Mouse (Mus musculus) stomach, embryonic 14.5 days (tissue): ENCODE results near the gene Capg. TPM values are rescaled to one million over a fixed set of nuclear protein-coding genes. Genes with fewer than 3 reads are reported as not detected.
"Not testable (repeated sequence)": the region's sequence is repeated elsewhere in the genome, so short reads cannot be mapped to it uniquely, and the experiment has no call there.

Experiments
- ATAC-seq: fragments of 200-750 bp; cut with Nextera tagmentation; 2 replicates; pipeline ENCODE4 v1.8.0; 2017; ENCODE audit warnings: low read depth, moderate TSS enrichment; ENCODE audit not compliant: insufficient number of reproducible peaks, insufficient read depth, low FRiP score
- H3K27ac ChIP-seq: fragments of 300-500 bp; sonication (generic); 2 replicates; pipeline ENCODE4 v1.5.1; 2014; ENCODE audit warnings: mild to moderate bottlenecking, low read length, moderate library complexity, mixed read lengths
- H3K27me3 ChIP-seq: fragments of 300-500 bp; sonication (generic); 2 replicates; pipeline ENCODE4 v1.6.1; 2014; ENCODE audit warnings: low read length, control low read depth, mixed read lengths; ENCODE audit not compliant: control insufficient read depth, insufficient read depth
- H3K36me3 ChIP-seq: fragments of 300-500 bp; sonication (generic); 2 replicates; pipeline ENCODE4 v1.6.1; 2014; ENCODE audit warnings: mild to moderate bottlenecking, control low read depth, low read length, moderate library complexity, mixed read lengths; ENCODE audit not compliant: control insufficient read depth, insufficient read depth
- H3K4me1 ChIP-seq: fragments of 300-500 bp; sonication (generic); 2 replicates; pipeline ENCODE4 v1.6.1; 2014; ENCODE audit warnings: low read length, control low read depth, mixed read lengths; ENCODE audit not compliant: control insufficient read depth, insufficient read depth
- H3K4me2 ChIP-seq: fragments of 300-500 bp; sonication (generic); replicated peaks from 2 replicates; pipeline ENCODE4 v1.6.1; 2014; ENCODE audit warnings: low read depth, low read length, control low read depth
- H3K4me3 ChIP-seq: fragments of 300-500 bp; sonication (generic); 2 replicates; pipeline ENCODE4 v1.5.1; 2014; ENCODE audit warnings: low read depth, low read length, control low read depth
- H3K9ac ChIP-seq: fragments of 300-500 bp; sonication (generic); replicated peaks from 2 replicates; pipeline ENCODE4 v1.6.1; 2014; ENCODE audit warnings: low read depth, mild to moderate bottlenecking, control low read depth, low read length, moderate library complexity, mixed read lengths
- H3K9me3 ChIP-seq: fragments of 300-500 bp; sonication (generic); 2 replicates; pipeline ENCODE4 v1.6.1; 2016; ENCODE audit warnings: low read depth, low read length, control low read depth; ENCODE audit not compliant: control insufficient read depth
- WGBS: fragments of 180-500 bp; shearing (Covaris S2); extraction: QIAGEN DNeasy Blood & Tissue Kit; methylation state at CpG from one replicate; pipeline ENCODE4 v1.1.7; 2014; 5-methylcytosine and 5-hydroxymethylcytosine counted together
- polyA plus RNA-seq: library from polyadenylated mRNA; unstranded; fragments of >200 nt; fragmentation: Nextera tagmentation; extraction: Ambion mirVana; gene quantifications from 2 replicates; pipeline ENCODE4 v1.2.1, GENCODE M21; 2014

Capg gene
- polyA plus RNA-seq, 1 experiment from 2014 or later, result 85.0 TPM

DNA sequence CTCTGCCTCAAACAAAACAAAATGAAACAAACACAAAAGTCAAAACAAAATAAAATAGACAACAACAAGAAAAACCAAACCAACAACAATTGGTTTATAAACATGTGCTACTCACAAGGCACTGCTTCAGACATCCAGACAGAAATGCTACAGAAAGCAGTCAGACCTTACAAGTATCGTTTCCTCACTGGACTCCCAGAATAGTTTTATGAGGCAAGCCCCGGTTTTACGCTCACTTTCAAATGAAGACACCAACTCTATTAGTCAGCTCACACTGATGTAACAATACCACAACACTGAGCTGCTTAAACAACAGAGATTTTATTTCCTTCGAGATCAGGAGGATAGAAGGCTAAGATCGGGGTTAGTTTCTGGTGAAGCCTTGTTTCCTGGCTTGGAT, 21.9 kb upstream of the Capg start:
- H3K36me3 ChIP-seq, result no peaks in the 10 kb centered on the region
- no peaks in the 10 kb centered on the region for H3K27me3 ChIP-seq
- H3K4me3 ChIP-seq, result no peak overlapping the region
- no peaks in the 10 kb centered on the region for H3K9me3 ChIP-seq
- no peak overlapping the region for H3K27ac ChIP-seq
- H3K9ac ChIP-seq, result no peak overlapping the region
- no peak for ATAC-seq
- H3K4me1 ChIP-seq, result peaks cover 9% of the 10 kb centered on the region
- 88% methylated on average over 5 of the region's 5 CpGs for WGBS
- no peak overlapping the region for H3K4me2 ChIP-seq

DNA sequence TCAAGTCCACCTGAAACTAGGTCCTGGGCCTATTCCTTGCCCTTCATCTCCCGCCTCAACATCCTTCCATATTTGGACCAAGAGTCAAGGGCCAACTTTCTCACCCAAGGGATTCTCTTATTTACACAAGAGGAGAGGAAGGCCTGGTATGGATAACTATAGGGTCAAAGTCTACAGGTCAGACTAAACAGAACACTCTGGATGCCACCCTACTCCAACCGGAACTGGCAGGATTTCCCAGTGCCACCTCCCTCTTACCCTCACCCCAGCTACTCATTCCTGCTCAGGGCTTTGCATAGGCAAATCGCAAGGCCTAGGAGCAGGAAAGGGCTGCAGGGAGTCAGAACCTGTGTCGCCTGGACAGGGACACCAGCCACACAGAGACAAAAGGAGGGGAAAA, 21.0 kb upstream of the Capg start:
- no peaks in the 10 kb centered on the region for H3K9me3 ChIP-seq
- H3K9ac ChIP-seq, result no peak overlapping the region
- H3K4me2 ChIP-seq, result no peak overlapping the region
- 72% methylated on average over 4 of the region's 4 CpGs for WGBS
- no peak overlapping the region for H3K4me3 ChIP-seq
- no peak for ATAC-seq
- no peak overlapping the region for H3K27ac ChIP-seq
- H3K4me1 ChIP-seq, result peaks cover 9% of the 10 kb centered on the region
- H3K27me3 ChIP-seq, result no peaks in the 10 kb centered on the region
- no peaks in the 10 kb centered on the region for H3K36me3 ChIP-seq

DNA sequence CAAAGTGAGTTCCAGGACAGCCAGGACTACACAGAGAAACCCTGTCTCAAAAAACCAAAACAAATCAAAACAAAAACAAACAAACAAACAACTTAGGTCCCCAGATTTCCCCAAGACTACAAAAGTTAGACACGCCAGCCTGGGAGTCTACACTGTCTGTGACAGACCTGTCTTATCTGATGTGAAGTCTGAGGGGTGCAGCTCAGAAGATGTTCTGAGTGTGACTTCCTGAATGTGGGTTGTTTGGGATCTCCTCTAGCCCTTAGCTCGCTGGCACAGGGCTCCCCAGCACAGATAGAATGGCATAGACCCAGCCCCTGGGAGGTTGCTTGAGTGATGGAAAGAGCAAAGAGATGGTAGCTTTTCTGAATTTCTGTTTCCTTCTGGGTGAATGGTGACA, 20.0 kb upstream of the Capg start:
- Histone ChIP-seq H3K36me3 (no peaks in the 10 kb centered on the region), H3K4me3 (no peak overlapping the region), H3K4me1 (peaks cover 9% of the 10 kb centered on the region), H3K27me3 (no peaks in the 10 kb centered on the region), H3K27ac (no peak overlapping the region), H3K4me2 (no peak overlapping the region), H3K9ac (no peak overlapping the region), H3K9me3 (no peaks in the 10 kb centered on the region)
- no peak for ATAC-seq
- WGBS, result 88% methylated on average over 2 of the region's 2 CpGs

DNA sequence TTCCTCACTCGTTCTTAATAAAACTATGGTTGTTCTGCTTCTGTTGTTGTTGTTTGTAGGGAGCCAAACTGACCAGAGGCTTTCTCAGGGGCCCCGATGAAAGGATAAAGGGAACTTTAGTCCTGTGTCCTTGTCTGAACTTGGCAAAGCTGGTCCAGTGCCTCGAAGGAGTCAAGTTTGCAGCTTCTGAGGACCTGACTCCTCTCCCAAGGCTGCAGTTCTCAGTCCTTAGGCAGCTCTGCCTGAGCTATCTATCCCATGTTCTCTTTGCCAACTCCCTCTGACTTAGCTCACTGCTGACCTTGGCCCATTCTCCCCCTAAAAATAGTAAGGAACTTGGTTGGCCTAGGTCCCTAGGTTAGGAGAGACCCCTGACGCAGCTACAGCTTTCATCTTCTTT, 17.1 kb upstream of the Capg start:
- Histone ChIP-seq H3K9ac (no peak overlapping the region), H3K4me1 (no peaks in the 10 kb centered on the region), H3K36me3 (no peaks in the 10 kb centered on the region), H3K4me2 (no peak overlapping the region), H3K9me3 (no peaks in the 10 kb centered on the region), H3K4me3 (no peak overlapping the region), H3K27me3 (no peaks in the 10 kb centered on the region), H3K27ac (no peak overlapping the region)
- ATAC-seq, result no peak
- WGBS, result 85% methylated on average over 4 of the region's 4 CpGs

DNA sequence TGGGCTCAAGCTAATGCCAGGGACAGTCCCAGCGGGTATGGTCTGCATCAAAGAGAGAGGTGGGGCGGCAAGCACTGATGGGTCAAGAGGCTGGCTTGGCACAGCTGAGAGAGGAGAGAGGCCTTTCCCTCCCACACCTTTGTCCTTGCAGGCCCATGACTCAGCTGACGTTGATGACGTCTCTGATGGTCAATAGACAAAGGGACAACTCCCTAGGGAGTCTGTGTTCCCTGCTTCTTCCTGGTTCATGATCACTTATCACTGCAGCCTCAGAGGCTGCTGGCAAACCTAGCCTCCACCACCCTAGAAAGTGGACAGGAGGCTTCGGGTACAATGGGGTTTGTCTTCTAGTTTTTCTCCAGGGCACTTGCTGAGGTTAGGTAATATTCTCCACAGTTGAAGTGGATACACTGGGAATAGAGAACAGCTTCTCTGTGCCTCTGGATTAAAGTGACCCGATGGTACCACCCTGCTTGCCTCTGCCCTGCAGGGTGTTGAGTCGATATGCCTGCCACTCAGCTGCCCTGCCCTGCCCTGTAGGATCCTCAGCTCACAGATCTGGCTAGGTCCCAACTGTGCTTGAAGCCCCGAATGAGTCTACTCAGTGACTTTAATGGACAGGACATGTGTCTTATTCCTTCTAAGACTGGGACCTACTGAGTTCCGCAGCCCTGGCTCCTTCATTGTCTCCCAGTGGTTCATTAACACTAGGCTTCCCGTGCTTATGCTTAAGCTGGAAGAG, 15.6 kb upstream of the Capg start:
- no peak overlapping the region for H3K9ac ChIP-seq
- H3K4me3 ChIP-seq, result no peak overlapping the region
- H3K4me1 ChIP-seq, result 0 out of 2 replicates have a peak, but pooled peaks cover 3% of the 10 kb centered on the region
- no peaks in the 10 kb centered on the region for H3K9me3 ChIP-seq
- H3K27ac ChIP-seq, result no peak overlapping the region
- peak; percentile 42; the same call in 1 of the 2 replicates for ATAC-seq
- no peaks in the 10 kb centered on the region for H3K36me3 ChIP-seq
- H3K4me2 ChIP-seq, result no peak overlapping the region
- H3K27me3 ChIP-seq, result no peaks in the 10 kb centered on the region
- 77% methylated on average over 10 of the region's 10 CpGs for WGBS

DNA sequence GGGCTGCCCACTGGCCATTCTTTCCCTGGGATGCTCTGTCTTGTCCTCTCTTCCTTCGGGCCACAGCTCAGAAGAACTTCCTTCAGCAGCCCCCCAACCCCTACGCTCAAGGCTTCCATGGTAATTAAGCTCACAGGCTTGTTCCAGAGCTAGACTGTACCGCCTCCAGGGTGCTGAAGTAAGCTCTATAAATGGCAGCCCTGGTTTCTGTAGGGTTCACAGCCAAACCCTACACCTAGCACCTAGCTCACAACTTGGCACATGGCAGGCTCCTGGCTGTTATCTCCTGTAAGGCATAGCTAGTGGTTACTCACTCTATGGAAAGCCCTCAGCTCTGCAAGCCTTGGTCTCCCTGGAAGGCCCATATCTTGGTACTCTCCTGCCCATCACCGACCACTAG, 11.6 kb upstream of the Capg start:
- no peaks in the 10 kb centered on the region for H3K9me3 ChIP-seq
- no peak overlapping the region for H3K4me3 ChIP-seq
- WGBS, result 80% methylated on average over 4 of the region's 4 CpGs
- no peak overlapping the region for H3K9ac ChIP-seq
- no peak for ATAC-seq
- no peaks in the 10 kb centered on the region for H3K27me3 ChIP-seq
- peak overlapping the region; percentile 52; the same call in 1 of the 2 replicates for H3K27ac ChIP-seq
- no peak overlapping the region for H3K4me2 ChIP-seq
- H3K36me3 ChIP-seq, result no peaks in the 10 kb centered on the region
- peaks cover 5% of the 10 kb centered on the region; the same call in 1 of the 2 replicates for H3K4me1 ChIP-seq

DNA sequence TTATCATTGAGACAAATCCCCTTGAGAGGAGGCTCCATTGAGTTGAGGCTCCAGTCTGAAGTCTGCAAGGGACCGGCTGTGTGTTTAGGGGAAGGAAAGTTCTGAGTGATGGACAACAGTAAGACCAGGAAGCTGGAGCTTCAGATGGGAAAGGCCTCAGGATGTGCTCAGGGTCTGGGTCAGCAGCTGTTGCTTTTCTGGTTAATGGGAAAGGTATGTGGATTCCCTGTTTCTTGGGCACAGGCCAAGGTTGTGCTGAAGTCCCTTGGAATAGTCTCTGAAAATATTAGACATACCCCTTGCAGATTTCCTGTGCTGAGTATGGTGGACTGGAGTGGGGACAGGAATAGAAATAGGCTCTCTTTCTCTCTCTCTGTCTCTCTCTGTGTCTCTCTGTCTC, 10.6 kb upstream of the Capg start:
- not testable (repeated sequence) for H3K9me3 ChIP-seq, H3K27me3 ChIP-seq, H3K4me2 ChIP-seq, H3K4me1 ChIP-seq, H3K9ac ChIP-seq, H3K4me3 ChIP-seq, H3K36me3 ChIP-seq
- ATAC-seq, result peak; percentile 73
- H3K27ac ChIP-seq, result peak overlapping the region; percentile 71; the same call in 1 of the 2 replicates
- 28% methylated on average over 1 of the region's 1 CpGs for WGBS

DNA sequence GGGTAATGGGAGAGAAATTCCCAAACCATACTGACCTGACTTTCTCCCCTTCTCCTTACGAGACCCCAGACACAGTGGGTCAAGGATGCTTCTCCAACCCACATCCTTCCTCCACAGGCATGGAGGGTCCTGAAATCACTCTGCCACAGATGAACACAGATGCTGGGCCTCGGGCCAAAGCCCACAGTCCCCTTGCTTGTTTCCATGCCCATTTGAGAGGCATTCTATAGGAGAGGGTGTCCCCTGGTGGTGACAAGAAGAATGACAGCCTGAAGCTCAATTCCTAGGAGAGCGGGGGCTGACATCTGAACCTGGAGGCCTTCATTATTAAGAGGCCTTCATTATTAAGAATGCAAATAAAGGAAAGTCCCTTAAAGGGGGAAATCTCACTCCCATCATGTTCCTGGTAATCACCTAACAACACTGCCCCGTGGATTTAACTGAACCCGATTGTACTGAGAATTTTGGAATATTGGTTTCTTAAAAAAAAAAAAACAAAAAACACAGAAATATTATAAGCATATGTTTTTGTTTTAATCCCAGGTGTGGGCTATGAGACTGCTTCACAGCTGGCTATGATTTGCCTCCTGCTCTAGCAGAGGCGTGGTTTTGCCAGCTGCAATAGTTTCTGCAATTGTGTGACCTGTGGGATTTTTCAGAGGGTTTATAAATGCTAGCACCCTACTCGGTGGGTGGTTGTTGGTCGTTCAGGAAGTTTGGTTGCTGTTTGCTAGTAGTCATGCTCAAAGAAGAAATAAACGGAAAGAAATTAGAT, 10.0 kb upstream of the Capg start:
- Histone ChIP-seq H3K36me3 (no peaks in the 10 kb centered on the region), H3K27ac (peak overlapping the region; percentile 71; the same call in 1 of the 2 replicates), H3K4me3 (no peak overlapping the region), H3K4me1 (peaks cover 5% of the 10 kb centered on the region; the same call in 1 of the 2 replicates), H3K9ac (no peak overlapping the region), H3K9me3 (no peaks in the 10 kb centered on the region), H3K4me2 (no peak overlapping the region), H3K27me3 (no peaks in the 10 kb centered on the region)
- WGBS, result 44% methylated on average over 9 of the region's 9 CpGs
- peak; percentile 46; the same call in 1 of the 2 replicates for ATAC-seq
